Mouse (Mus musculus) intestine, embryonic 15.5 days (tissue): ENCODE measurements around the gene Fbxo3. TPM values are rescaled to one million over a fixed set of nuclear protein-coding genes. Genes with fewer than 3 reads are reported as not detected.
A peak's percentile ranks its signal among the peaks of the same experiment; 100 is the strongest.
"Not testable (repeated sequence)": the region's sequence is repeated elsewhere in the genome, so short reads cannot be mapped to it uniquely, and the experiment has no call there.

ENCODE experiments used
- ATAC-seq: fragments of 200-750 bp; cut with Nextera tagmentation; 2 replicates; pipeline ENCODE4 v1.8.0; 2017; ENCODE audit warnings: moderate TSS enrichment, moderate library complexity
- H3K27ac ChIP-seq: fragments of 300-500 bp; sonication (generic); 2 replicates; pipeline ENCODE4 v1.5.1; 2015; ENCODE audit warnings: mild to moderate bottlenecking, inconsistent platforms
- H3K27me3 ChIP-seq: fragments of 300-500 bp; sonication (generic); replicated peaks from 2 replicates; pipeline ENCODE4 v1.6.1; 2015; ENCODE audit warnings: inconsistent platforms
- H3K36me3 ChIP-seq: fragments of 300-500 bp; sonication (generic); 2 replicates; pipeline ENCODE4 v1.6.1; 2015; ENCODE audit warnings: inconsistent platforms
- H3K4me1 ChIP-seq: fragments of 300-500 bp; sonication (generic); replicated peaks from 2 replicates; pipeline ENCODE4 v1.6.1; 2015; ENCODE audit warnings: inconsistent platforms
- H3K4me2 ChIP-seq: fragments of 300-500 bp; sonication (generic); replicated peaks from 2 replicates; pipeline ENCODE4 v1.6.1; 2015; ENCODE audit warnings: mild to moderate bottlenecking, inconsistent platforms
- H3K4me3 ChIP-seq: fragments of 300-500 bp; sonication (generic); replicated peaks from 2 replicates; pipeline ENCODE4 v1.5.1; 2015; ENCODE audit warnings: inconsistent platforms
- H3K9ac ChIP-seq: fragments of 300-500 bp; sonication (generic); 2 replicates; pipeline ENCODE4 v1.6.1; 2015; ENCODE audit warnings: inconsistent platforms
- H3K9me3 ChIP-seq: fragments of 300-500 bp; sonication (generic); 2 replicates; pipeline ENCODE4 v1.6.1; 2016; ENCODE audit warnings: inconsistent platforms
- WGBS: fragments of 180-500 bp; shearing (Covaris S2); methylation state at CpG from one replicate; pipeline ENCODE4 v1.1.7; 2015; 5-methylcytosine and 5-hydroxymethylcytosine counted together
- polyA plus RNA-seq: library from polyadenylated mRNA; unstranded; fragments of >200 nt; fragmentation: Nextera tagmentation; extraction: Ambion mirVana; gene quantifications from 2 replicates; pipeline ENCODE4 v1.2.1, GENCODE M21; 2015

Gene Fbxo3
- polyA plus RNA-seq, 1 experiment from 2014 or later = 51.6 TPM

- H3K9me3 ChIP-seq = no peaks in the 10 kb centered on the region
- no peak overlapping the region for H3K27ac ChIP-seq
- H3K36me3 ChIP-seq = peaks cover 4% of the 10 kb centered on the region; the same call in 1 of the 2 replicates
- no peaks in the 10 kb centered on the region for H3K4me1 ChIP-seq
- no peaks in the 10 kb centered on the region for H3K27me3 ChIP-seq
- no peak overlapping the region for H3K4me3 ChIP-seq
- ATAC-seq = no peak
- no peak overlapping the region for H3K9ac ChIP-seq
- 23% methylated on average over 5 of the region's 5 CpGs for WGBS
- H3K4me2 ChIP-seq = no peak overlapping the region
These were observed 16.3 kb downstream of the Fbxo3 start for GRCm38 (mm10) chr2:104043624-104044478.

GRCm38 (mm10) chr2:104044479-104045080 is 17.1 kb downstream of the Fbxo3 start:
- H3K36me3 ChIP-seq = peaks cover 4% of the 10 kb centered on the region; the same call in 1 of the 2 replicates
- H3K4me3 ChIP-seq = no peak overlapping the region
- no peak for ATAC-seq
- no peaks in the 10 kb centered on the region for H3K27me3 ChIP-seq
- H3K9ac ChIP-seq = no peak overlapping the region
- H3K9me3 ChIP-seq = no peaks in the 10 kb centered on the region
- no peaks in the 10 kb centered on the region for H3K4me1 ChIP-seq
- H3K4me2 ChIP-seq = no peak overlapping the region
- WGBS = 74% methylated on average over 1 of the region's 1 CpGs
- no peak overlapping the region for H3K27ac ChIP-seq

DNA sequence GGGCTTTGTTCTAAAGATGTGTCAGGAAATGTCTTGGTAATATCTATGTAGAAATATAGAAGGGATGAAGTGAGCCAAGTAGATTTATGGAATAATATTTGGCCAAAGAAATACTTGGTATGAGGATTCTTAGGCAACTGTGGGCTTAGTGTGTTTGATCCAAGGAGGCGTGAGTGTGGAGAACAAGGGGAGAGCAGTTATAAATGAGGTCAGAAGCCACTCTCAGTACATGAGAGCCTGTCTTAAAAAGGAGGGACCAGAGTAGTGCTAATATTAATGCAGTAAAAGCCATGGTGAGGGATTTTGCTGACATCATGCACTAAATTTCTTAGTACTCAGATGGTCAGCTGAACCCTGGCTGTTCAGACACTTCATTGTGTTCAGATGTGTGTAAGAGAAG is 30.9 kb downstream of the Fbxo3 start:
- H3K4me3 ChIP-seq = no peak overlapping the region
- ATAC-seq = no peak
- H3K36me3 ChIP-seq = peaks cover 4% of the 10 kb centered on the region; the same call in 1 of the 2 replicates
- H3K27me3 ChIP-seq = no peaks in the 10 kb centered on the region
- no peaks in the 10 kb centered on the region for H3K4me1 ChIP-seq
- 88% methylated on average over 1 of the region's 1 CpGs for WGBS
- no peak overlapping the region for H3K4me2 ChIP-seq
- H3K27ac ChIP-seq = no peak overlapping the region
- H3K9ac ChIP-seq = no peak overlapping the region
- H3K9me3 ChIP-seq = no peaks in the 10 kb centered on the region

GRCm38 (mm10) chr2:104058954-104059353 is 31.4 kb downstream of the Fbxo3 start:
- Histone ChIP-seq H3K27me3 (no peaks in the 10 kb centered on the region), H3K4me2 (no peak overlapping the region), H3K9ac (no peak overlapping the region), H3K9me3 (no peaks in the 10 kb centered on the region), H3K4me3 (no peak overlapping the region), H3K27ac (no peak overlapping the region), H3K36me3 (peaks cover 4% of the 10 kb centered on the region; the same call in 1 of the 2 replicates), H3K4me1 (no peaks in the 10 kb centered on the region)
- ATAC-seq = no peak
- WGBS = 91% methylated on average over 4 of the region's 4 CpGs

GRCm38 (mm10) chr2:104059786-104060185 is 32.3 kb downstream of the Fbxo3 start:
- H3K4me2 ChIP-seq = no peak overlapping the region

GRCm38 (mm10) chr2:104060996-104061395 is 33.5 kb downstream of the Fbxo3 start:
- H3K36me3 ChIP-seq = peaks cover 4% of the 10 kb centered on the region; the same call in 1 of the 2 replicates
- H3K9me3 ChIP-seq = no peaks in the 10 kb centered on the region
- H3K4me1 ChIP-seq = no peaks in the 10 kb centered on the region
- no peaks in the 10 kb centered on the region for H3K27me3 ChIP-seq
- no peak overlapping the region for H3K27ac ChIP-seq
- no peak for ATAC-seq
- no peak overlapping the region for H3K4me2 ChIP-seq
- H3K4me3 ChIP-seq = no peak overlapping the region
- no peak overlapping the region for H3K9ac ChIP-seq
- 96% methylated on average over 6 of the region's 6 CpGs for WGBS

More at GRCm38 (mm10) chr2:104059786-104060185, 32.3 kb downstream of the Fbxo3 start:
- Histone ChIP-seq H3K4me1 (no peaks in the 10 kb centered on the region), H3K36me3 (peaks cover 4% of the 10 kb centered on the region; the same call in 1 of the 2 replicates), H3K9me3 (no peaks in the 10 kb centered on the region), H3K27ac (no peak overlapping the region), H3K27me3 (no peaks in the 10 kb centered on the region), H3K9ac (no peak overlapping the region), H3K4me3 (no peak overlapping the region)
- WGBS = 49% methylated on average over 10 of the region's 10 CpGs
- ATAC-seq = no peak

DNA sequence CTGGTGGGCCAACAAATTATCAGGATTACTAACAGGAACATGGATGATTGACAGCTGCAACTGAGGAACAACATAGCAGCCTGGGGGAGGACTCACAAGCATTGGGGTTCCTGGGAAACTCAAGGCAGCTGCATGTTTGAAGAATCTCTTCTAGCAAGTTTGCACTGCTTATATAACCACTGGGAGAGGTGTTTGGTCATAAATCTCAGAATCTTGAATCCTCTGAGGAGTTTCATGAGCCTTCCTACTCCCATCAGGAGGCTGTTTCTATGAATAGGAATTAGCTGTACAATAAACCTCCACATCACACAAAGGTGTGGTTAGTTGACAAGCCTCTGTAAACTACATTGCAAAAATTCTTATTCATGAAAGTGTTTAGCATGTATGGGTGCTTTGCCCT is 35.1 kb downstream of the Fbxo3 start:
- Histone ChIP-seq H3K4me3 (no peak overlapping the region), H3K27ac (no peak overlapping the region), H3K27me3 (no peaks in the 10 kb centered on the region), H3K4me2 (no peak overlapping the region), H3K36me3 (peaks cover 4% of the 10 kb centered on the region; the same call in 1 of the 2 replicates), H3K9ac (no peak overlapping the region), H3K4me1 (no peaks in the 10 kb centered on the region), H3K9me3 (no peaks in the 10 kb centered on the region)
- peak; percentile 39; the same call in 1 of the 2 replicates for ATAC-seq

DNA sequence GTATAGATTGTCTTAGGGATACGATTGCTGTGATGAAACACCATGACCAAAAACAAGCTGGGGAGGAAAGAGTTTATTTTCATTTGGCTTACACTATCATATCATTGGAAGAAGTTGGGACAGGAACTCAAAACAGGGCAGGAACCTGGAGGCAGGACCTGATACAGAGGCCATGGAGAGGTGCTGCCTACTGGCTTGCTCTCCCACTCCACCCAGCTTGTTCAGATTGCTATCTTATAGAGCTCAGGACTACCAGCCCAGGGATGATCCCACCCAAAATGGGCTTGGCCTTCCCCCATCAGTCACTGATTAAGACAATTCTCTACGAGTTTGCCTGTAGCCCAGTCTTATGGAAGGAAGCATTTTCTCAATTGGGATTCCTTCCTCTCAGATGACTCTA is 36.6 kb downstream of the Fbxo3 start:
- no peak overlapping the region for H3K4me2 ChIP-seq
- no peaks in the 10 kb centered on the region for H3K9me3 ChIP-seq
- 83% methylated on average over 2 of the region's 2 CpGs for WGBS
- H3K9ac ChIP-seq = no peak overlapping the region
- no peaks in the 10 kb centered on the region for H3K4me1 ChIP-seq
- H3K27ac ChIP-seq = no peak overlapping the region
- no peak overlapping the region for H3K4me3 ChIP-seq
- 0 out of 2 replicates have a peak, but pooled peaks cover 4% of the 10 kb centered on the region for H3K36me3 ChIP-seq
- no peak for ATAC-seq
- H3K27me3 ChIP-seq = no peaks in the 10 kb centered on the region

- WGBS = 91% methylated on average over 6 of the region's 6 CpGs
- not testable (repeated sequence) for H3K9me3 ChIP-seq, H3K9ac ChIP-seq
These were observed 38.0 kb downstream of the Fbxo3 start, which contains the start of gene Gm10912 for GRCm38 (mm10) chr2:104065526-104065925. Gene Gm10912, plus strand, starts transcription at chr2:104065826.

GRCm38 (mm10) chr2:104068450-104068849 is 40.9 kb downstream of the Fbxo3 start, which contains the start of gene Gm10799:
Gene Gm10799, minus strand, starts transcription at chr2:104068550.
- ATAC-seq, H3K36me3 ChIP-seq, H3K27ac ChIP-seq, H3K4me2 ChIP-seq, H3K4me3 ChIP-seq, H3K9me3 ChIP-seq, H3K27me3 ChIP-seq, H3K9ac ChIP-seq, H3K4me1 ChIP-seq: not testable (repeated sequence)
- 80% methylated on average over 7 of the region's 7 CpGs for WGBS

More at GRCm38 (mm10) chr2:104065526-104065925, 38.0 kb downstream of the Fbxo3 start, which contains the start of gene Gm10912:
- not testable (repeated sequence) for H3K27me3 ChIP-seq, H3K4me2 ChIP-seq, H3K36me3 ChIP-seq, H3K27ac ChIP-seq, ATAC-seq, H3K4me1 ChIP-seq, H3K4me3 ChIP-seq

GRCm38 (mm10) chr2:104069704-104070185 is 42.2 kb downstream of the Fbxo3 start, which contains the start of gene Cd59b:
Gene Cd59b, plus strand, starts transcription at chr2:104069849.
- ATAC-seq = peak; percentile 95
- 10% methylated on average over 13 of the region's 13 CpGs for WGBS
- Histone ChIP-seq H3K27me3 (no peaks in the 10 kb centered on the region), H3K9me3 (no peaks in the 10 kb centered on the region), H3K9ac (peak within 1 kb of the TSS; percentile 30), H3K4me3 (peak within 1 kb of the TSS; percentile 41), H3K4me2 (peak within 1 kb of the TSS; percentile 64), H3K36me3 (no peaks in the 10 kb centered on the region), H3K27ac (peak within 1 kb of the TSS; percentile 48; the same call in 1 of the 2 replicates), H3K4me1 (peaks cover 3% of the 10 kb centered on the region; the same call in 1 of the 2 replicates)

DNA sequence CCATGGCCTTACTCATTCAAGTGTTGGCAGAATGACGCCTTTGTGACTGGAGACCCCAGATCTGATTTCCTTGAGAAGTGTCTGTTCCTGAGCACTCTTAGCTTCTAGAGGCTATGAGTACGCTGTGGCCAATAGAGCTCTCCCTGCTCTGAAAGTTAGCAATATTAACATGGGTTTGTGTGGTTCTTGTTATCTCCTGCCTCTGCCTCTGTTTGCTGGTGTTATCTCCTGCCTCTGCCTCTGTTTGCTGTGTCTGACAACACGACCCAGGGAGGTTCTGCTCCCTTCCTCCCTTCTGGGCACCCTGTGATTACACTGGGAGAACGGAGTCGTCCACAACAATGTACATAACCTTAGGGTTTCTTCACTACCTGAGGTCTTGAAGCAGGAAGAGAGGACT is 50.8 kb downstream of the Fbxo3 start:
- not testable (repeated sequence) for H3K4me3 ChIP-seq, H3K27me3 ChIP-seq, H3K9me3 ChIP-seq, H3K4me2 ChIP-seq, H3K27ac ChIP-seq, H3K4me1 ChIP-seq, H3K9ac ChIP-seq, H3K36me3 ChIP-seq
- peak; percentile 46 for ATAC-seq
- WGBS = 57% methylated on average over 5 of the region's 5 CpGs
